In genomic region chr9:72635134-72635533, GRCm38 (mm10) we compare ENCODE assay signal across 10 mouse cellular contexts. TPM values are rescaled to one million over a fixed set of nuclear protein-coding genes. Genes with fewer than 3 reads are reported as not detected.
DNase-seq lines count a peak whose midpoint lies in the region; ATAC-seq and TF ChIP-seq lines count a peak whose summit lies in the region.
"Had no signal": no experiment of that assay in that cellular context is flagged by ENCODE, and none has a peak within 500 bp of the region (broad histone marks: within the 10 kb centered on the region; RNA-seq: fewer than 3 reads in every experiment).

No protein-coding gene starts in this region.

- ATAC-seq in heart, postnatal 0 days (ENCODE audit: insufficient read depth, low read depth) = no peak
- ATAC-seq in heart, embryonic 12.5 days (ENCODE audit: insufficient number of reproducible peaks, low FRiP score) = no peak
- no peak for ATAC-seq in midbrain, postnatal 0 days (ENCODE audit: low FRiP score)
- no peak for ATAC-seq in midbrain, embryonic 15.5 days (replicated peaks)
- ATAC-seq in common myeloid progenitor, adult 5-6 weeks (replicated peaks; ENCODE audit: low read depth, poor library complexity, severe bottlenecking) = peak; percentile 72

- no peak overlapping the region for H3K4me2 ChIP-seq in heart, postnatal 0 days (ENCODE audit: low read depth, low read length)
- no peak overlapping the region for H3K4me2 ChIP-seq in heart, embryonic 12.5 days
- no peak overlapping the region for H3K4me2 ChIP-seq in midbrain, postnatal 0 days (ENCODE audit: low read depth, low read length, poor library complexity, severe bottlenecking)
- no peak overlapping the region for H3K4me2 ChIP-seq in midbrain, embryonic 15.5 days
- H3K4me2 ChIP-seq: liver, embryonic 15.5 days had no signal

- TF ChIP-seq CTCF in heart, postnatal 0 days (IDR thresholded peaks at IDR 0.05; ENCODE audit: low read depth) = peak; percentile 77
- peak; percentile 86 for TF ChIP-seq CTCF in midbrain, postnatal 0 days (IDR thresholded peaks at IDR 0.05)

- H3K27me3 ChIP-seq in heart, postnatal 0 days (ENCODE audit: control insufficient read depth, insufficient read depth, low read length) = no peaks in the 10 kb centered on the region
- no peaks in the 10 kb centered on the region for H3K27me3 ChIP-seq in heart, embryonic 12.5 days (replicated peaks)
- H3K27me3 ChIP-seq in midbrain, postnatal 0 days (ENCODE audit: insufficient read depth, low read length) = no peaks in the 10 kb centered on the region
- H3K27me3 ChIP-seq in midbrain, embryonic 15.5 days (replicated peaks) = no peaks in the 10 kb centered on the region
- H3K27me3 ChIP-seq: liver, embryonic 15.5 days had no signal

- H3K9me3 ChIP-seq in heart, postnatal 0 days (replicated peaks; ENCODE audit: control insufficient read depth, low read length) = no peaks in the 10 kb centered on the region
- H3K9me3 ChIP-seq in heart, embryonic 12.5 days (replicated peaks) = no peaks in the 10 kb centered on the region
- no peaks in the 10 kb centered on the region for H3K9me3 ChIP-seq in midbrain, postnatal 0 days (ENCODE audit: low read length)
- H3K9me3 ChIP-seq in midbrain, embryonic 15.5 days = no peaks in the 10 kb centered on the region
- H3K9me3 ChIP-seq: liver, embryonic 15.5 days had no signal

- intact Hi-C loops in left cerebral cortex, postnatal 4 days (cut with DNase I) = loop anchor here (5.0 kb wide), 1 partner anchor 37 kb away; no protein-coding TSS in a partner anchor

- H3K36me3 ChIP-seq in heart, postnatal 0 days (replicated peaks; ENCODE audit: control insufficient read depth, insufficient read depth, low read length) = no peaks in the 10 kb centered on the region
- no peaks in the 10 kb centered on the region for H3K36me3 ChIP-seq in heart, embryonic 12.5 days
- H3K36me3 ChIP-seq in midbrain, postnatal 0 days (ENCODE audit: insufficient read depth, low read length) = no peaks in the 10 kb centered on the region
- H3K36me3 ChIP-seq in midbrain, embryonic 15.5 days (replicated peaks) = no peaks in the 10 kb centered on the region
- H3K36me3 ChIP-seq: liver, embryonic 15.5 days had no signal

- H3K9ac ChIP-seq in heart, postnatal 0 days (replicated peaks; ENCODE audit: low read depth, low read length) = no peak overlapping the region
- H3K9ac ChIP-seq in heart, embryonic 12.5 days = no peak overlapping the region
- H3K9ac ChIP-seq in midbrain, postnatal 0 days (replicated peaks; ENCODE audit: low read length, poor library complexity, severe bottlenecking) = no peak overlapping the region
- H3K9ac ChIP-seq in midbrain, embryonic 15.5 days = no peak overlapping the region
- H3K9ac ChIP-seq: liver, embryonic 15.5 days had no signal

- DNase-seq in heart, postnatal 0 days (ENCODE audit: low spot score) = peak; percentile 81
- DNase-seq in midbrain, postnatal 0 days (ENCODE audit: low spot score) = peak; percentile 76
- DNase-seq in retina, postnatal 7 days (ENCODE audit: low read depth, low spot score) = peak; percentile 36
- DNase-seq in layer of hippocampus, postnatal 10 days (ENCODE audit: low spot score in 2 of 2) = no peak
- DNase-seq in left cerebral cortex, postnatal 4 days = no peak
- DNase-seq: right cerebral cortex, postnatal 4 days had no signal

- H3K4me1 ChIP-seq in heart, postnatal 0 days (ENCODE audit: control insufficient read depth, insufficient read depth) = peaks cover 11% of the 10 kb centered on the region; the same call in 1 of the 2 replicates
- peaks cover 15% of the 10 kb centered on the region for H3K4me1 ChIP-seq in heart, embryonic 12.5 days (replicated peaks)
- no peaks in the 10 kb centered on the region; the same call in 1 of the 2 replicates for H3K4me1 ChIP-seq in midbrain, postnatal 0 days (ENCODE audit: insufficient read depth, low read length)
- H3K4me1 ChIP-seq in midbrain, embryonic 15.5 days = peaks cover 13% of the 10 kb centered on the region

- no peak overlapping the region for H3K27ac ChIP-seq in heart, postnatal 0 days (ENCODE audit: low read depth)
- H3K27ac ChIP-seq in heart, embryonic 12.5 days (ENCODE audit: poor library complexity, severe bottlenecking) = no peak overlapping the region
- no peak overlapping the region for H3K27ac ChIP-seq in midbrain, postnatal 0 days (ENCODE audit: low read depth, low read length)
- H3K27ac ChIP-seq in midbrain, embryonic 15.5 days = no peak overlapping the region
- H3K27ac ChIP-seq: liver, embryonic 15.5 days had no signal

- H3K4me3 ChIP-seq in heart, postnatal 0 days (ENCODE audit: low read depth, low read length) = no peak overlapping the region
- no peak overlapping the region for H3K4me3 ChIP-seq in heart, embryonic 12.5 days
- H3K4me3 ChIP-seq in midbrain, postnatal 0 days (ENCODE audit: low read depth, low read length) = no peak overlapping the region
- no peak overlapping the region for H3K4me3 ChIP-seq in midbrain, embryonic 15.5 days
- H3K4me3 ChIP-seq: liver, embryonic 15.5 days had no signal

- no peak for TF ChIP-seq EP300 in heart, postnatal 0 days (IDR thresholded peaks at IDR 0.05; ENCODE audit: low read depth)

RNA-seq across cellular contexts. Expression of gene Nedd4, which starts 27.0 kb away (rescaled TPM):
- total RNA-seq in heart, postnatal 0 days (2014; rRNA removed; ENCODE audit: low replicate concordance) = 444 and 493 TPM in 2 replicates
- 294 and 303 TPM in 2 replicates for polyA plus RNA-seq in heart, postnatal 0 days (2015; fragmentation: Nextera tagmentation; extraction: Ambion mirVana)
- 624 and 643 TPM in 2 replicates for polyA plus RNA-seq in heart, embryonic 12.5 days (2016; fragmentation: Nextera tagmentation; extraction: Ambion mirVana)
- total RNA-seq in midbrain, postnatal 0 days (2014; rRNA removed) = 432 and 533 TPM in 2 replicates
- 276 and 321 TPM in 2 replicates for polyA plus RNA-seq in midbrain, postnatal 0 days (2015; fragmentation: Nextera tagmentation; extraction: Ambion mirVana)
- polyA plus RNA-seq in midbrain, embryonic 15.5 days (2015; fragmentation: Nextera tagmentation; extraction: Ambion mirVana) = 436 and 451 TPM in 2 replicates
- total RNA-seq in common myeloid progenitor, adult 5-6 weeks (2017) = 328 and 339 TPM in 2 replicates
- total RNA-seq in layer of hippocampus, postnatal 10 days (2021) = 100 to 1,000 TPM; 342 to 359 TPM
- total RNA-seq in left cerebral cortex, postnatal 4 days (2021) = 100 to 1,000 TPM; 392 to 399 TPM

Comparison
In these comparisons a context has a peak if more than half of its experiments do, and no peak if none do; other contexts are left out.
1. DNase-seq: peak in heart, postnatal 0 days (single experiment), midbrain, postnatal 0 days (single experiment) and retina, postnatal 7 days (single experiment); none in layer of hippocampus, postnatal 10 days (0 of 2) and left cerebral cortex, postnatal 4 days (single experiment).